In the genomic region with DNA sequence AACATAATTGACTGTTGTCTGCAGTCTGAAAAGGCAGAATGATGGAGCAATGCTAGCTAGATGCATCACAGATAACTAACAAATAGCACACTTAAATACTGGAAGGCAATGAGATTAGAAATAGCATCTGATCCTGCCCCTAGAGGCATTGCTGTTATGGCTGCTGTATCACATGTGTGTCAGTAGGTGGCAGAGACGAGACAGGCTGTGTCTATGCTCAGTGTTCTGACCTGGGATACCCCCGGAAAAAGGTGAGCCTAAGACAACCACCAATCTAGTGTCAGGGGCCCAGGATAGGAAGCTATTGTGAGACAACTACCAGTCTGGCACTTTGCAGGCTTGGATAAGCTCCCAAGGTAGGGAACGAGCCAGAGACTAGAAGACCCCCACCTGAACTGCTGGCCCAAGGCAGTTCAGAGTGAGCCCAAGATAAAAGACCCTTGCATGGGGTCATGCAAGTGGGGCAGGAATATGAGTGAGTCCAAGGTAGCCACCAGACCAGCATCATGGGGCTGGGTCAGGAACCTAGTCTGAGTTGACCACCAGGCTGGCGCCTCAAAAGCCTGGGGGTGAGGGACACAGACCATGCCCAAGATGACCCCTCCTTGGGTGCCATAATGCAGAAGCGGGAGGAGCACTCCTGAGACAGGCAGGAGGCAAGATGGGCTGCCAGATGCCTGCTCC, we compare ENCODE assay signal across 9 mouse cellular contexts. TPM values are rescaled to one million over a fixed set of nuclear protein-coding genes. Genes with fewer than 3 reads are reported as not detected.
DNase-seq lines count a peak whose midpoint lies in the region; ATAC-seq and TF ChIP-seq lines count a peak whose summit lies in the region.
"Had no signal": no experiment of that assay in that cellular context is flagged by ENCODE, and none has a peak within 500 bp of the region (broad histone marks: within the 10 kb centered on the region; RNA-seq: fewer than 3 reads in every experiment).

No protein-coding gene starts in this region.

- no peak for TF ChIP-seq POLR2A in bone marrow, adult 2 months (IDR thresholded peaks at IDR 0.05; ENCODE audit: borderline replicate concordance, control insufficient read depth, low read depth, low read length)

- H3K27ac ChIP-seq in midbrain, embryonic 12.5 days (replicated peaks) = no peak overlapping the region
- H3K27ac ChIP-seq in midbrain, embryonic 15.5 days = no peak overlapping the region
- no peak overlapping the region for H3K27ac ChIP-seq in bone marrow, adult 2 months (ENCODE audit: control insufficient read depth, insufficient read depth, low read depth, low read length, poor library complexity)
- H3K27ac ChIP-seq in lung, postnatal 0 days (ENCODE audit: low read length) = no peak overlapping the region

- WGBS in midbrain, embryonic 12.5 days = 69% methylated on average over 5 of the region's 5 CpGs
- 64% methylated on average over 5 of the region's 5 CpGs for WGBS in midbrain, embryonic 15.5 days
- 50% methylated on average over 5 of the region's 5 CpGs for WGBS in bone marrow, adult 2 months
- WGBS in lung, postnatal 0 days = 56% methylated on average over 5 of the region's 5 CpGs

- peak; percentile 12 to 30 for DNase-seq in cerebellum, postnatal 25 days
- DNase-seq in cerebellum, adult 11 months = no peak
- DNase-seq in lung, postnatal 0 days (ENCODE audit: low spot score) = peak; percentile 51
- DNase-seq in urinary bladder, postnatal 4 days (ENCODE audit: low spot score in 2 of 2) = no peak

- ATAC-seq in midbrain, embryonic 12.5 days (ENCODE audit: low FRiP score, low read depth) = peak; percentile 41; the same call in 1 of the 2 replicates
- ATAC-seq in midbrain, embryonic 15.5 days (replicated peaks) = no peak
- ATAC-seq in inflammation-experienced regulatory T-cells, adult 6 months = peak; percentile 61
- ATAC-seq in lung, postnatal 0 days = no peak

- peak; percentile 60 for TF ChIP-seq CTCF in bone marrow, adult 2 months (IDR thresholded peaks at IDR 0.05; ENCODE audit: control insufficient read depth, insufficient read depth, low read length)
- peak; percentile 91 for TF ChIP-seq CTCF in lung, postnatal 0 days (IDR thresholded peaks at IDR 0.05)

- H3K9me3 ChIP-seq in midbrain, embryonic 12.5 days = no peaks in the 10 kb centered on the region
- H3K9me3 ChIP-seq in midbrain, embryonic 15.5 days = no peaks in the 10 kb centered on the region
- H3K9me3 ChIP-seq in lung, postnatal 0 days (ENCODE audit: low read length) = no peaks in the 10 kb centered on the region

- H3K36me3 ChIP-seq in midbrain, embryonic 12.5 days = no peaks in the 10 kb centered on the region
- H3K36me3 ChIP-seq in midbrain, embryonic 15.5 days (replicated peaks) = no peaks in the 10 kb centered on the region
- H3K36me3 ChIP-seq in lung, postnatal 0 days (ENCODE audit: insufficient read depth, low read length) = no peaks in the 10 kb centered on the region

- H3K27me3 ChIP-seq in midbrain, embryonic 12.5 days = no peaks in the 10 kb centered on the region
- no peaks in the 10 kb centered on the region for H3K27me3 ChIP-seq in midbrain, embryonic 15.5 days (replicated peaks)
- H3K27me3 ChIP-seq in lung, postnatal 0 days (replicated peaks; ENCODE audit: insufficient read depth, low read length) = no peaks in the 10 kb centered on the region

- H3K4me2 ChIP-seq in midbrain, embryonic 12.5 days (replicated peaks) = no peak overlapping the region
- no peak overlapping the region for H3K4me2 ChIP-seq in midbrain, embryonic 15.5 days
- no peak overlapping the region for H3K4me2 ChIP-seq in lung, postnatal 0 days (replicated peaks; ENCODE audit: low read depth, low read length)

- no peak for TF ChIP-seq EP300 in lung, postnatal 0 days (IDR thresholded peaks at IDR 0.05)

- H3K4me3 ChIP-seq in midbrain, embryonic 12.5 days = no peak overlapping the region
- no peak overlapping the region for H3K4me3 ChIP-seq in midbrain, embryonic 15.5 days
- no peak overlapping the region for H3K4me3 ChIP-seq in bone marrow, adult 2 months (replicated peaks; ENCODE audit: control insufficient read depth, low read depth, low read length)
- no peak overlapping the region for H3K4me3 ChIP-seq in lung, postnatal 0 days (ENCODE audit: low read depth, low read length)

- 0 out of 2 replicates have a peak, but pooled peaks cover 8% of the 10 kb centered on the region for H3K4me1 ChIP-seq in midbrain, embryonic 12.5 days
- peaks cover 3% of the 10 kb centered on the region; the same call in 1 of the 2 replicates for H3K4me1 ChIP-seq in midbrain, embryonic 15.5 days
- H3K4me1 ChIP-seq in bone marrow, adult 2 months (ENCODE audit: control insufficient read depth, insufficient read depth, low read length) = no peaks in the 10 kb centered on the region
- no peaks in the 10 kb centered on the region for H3K4me1 ChIP-seq in lung, postnatal 0 days (ENCODE audit: insufficient read depth, low read depth, low read length)

- H3K9ac ChIP-seq in midbrain, embryonic 12.5 days (replicated peaks) = no peak overlapping the region
- no peak overlapping the region for H3K9ac ChIP-seq in midbrain, embryonic 15.5 days
- H3K9ac ChIP-seq in lung, postnatal 0 days (replicated peaks; ENCODE audit: low read depth) = no peak overlapping the region

RNA-seq across cellular contexts. Expression of a gene that starts 41.8 kb away (rescaled TPM):
- 18.9 and 19.5 TPM in 2 replicates for polyA plus RNA-seq in midbrain, embryonic 12.5 days (2016; fragmentation: Nextera tagmentation; extraction: Ambion mirVana)
- 21.1 and 22.7 TPM in 2 replicates for polyA plus RNA-seq in midbrain, embryonic 15.5 days (2015; fragmentation: Nextera tagmentation; extraction: Ambion mirVana)
- 13.3 and 22.8 TPM in 2 replicates for polyA plus RNA-seq in bone marrow, adult 2 months (2011; ENCODE audit: insufficient read depth, insufficient read length, low replicate concordance, missing spikeins)
- polyA plus RNA-seq in inflammation-experienced regulatory T-cells, adult 6 months (2017; shearing (Covaris generic)) = 10 to 100 TPM; 30.0 to 32.5 (median 31.7) TPM
- 27.5 and 29.1 TPM in 2 replicates for polyA plus RNA-seq in lung, postnatal 0 days (2015; fragmentation: Nextera tagmentation; extraction: Ambion mirVana)

RNA-seq across cellular contexts. Expression of a gene that starts 55.9 kb away (rescaled TPM):
- polyA plus RNA-seq in midbrain, embryonic 12.5 days (2016; fragmentation: Nextera tagmentation; extraction: Ambion mirVana) = not detected in 2 replicates
- polyA plus RNA-seq in midbrain, embryonic 15.5 days (2015; fragmentation: Nextera tagmentation; extraction: Ambion mirVana) = not detected in 2 replicates
- polyA plus RNA-seq in bone marrow, adult 2 months (2011; ENCODE audit: insufficient read depth, insufficient read length, low replicate concordance, missing spikeins) = not detected in 2 replicates
- polyA plus RNA-seq in inflammation-experienced regulatory T-cells, adult 6 months (2017; shearing (Covaris generic)) = not detected
- polyA plus RNA-seq in lung, postnatal 0 days (2015; fragmentation: Nextera tagmentation; extraction: Ambion mirVana) = not detected in 2 replicates
- polyA plus RNA-seq: stomach, embryonic 14.5 days had no signal

Comparison
In these comparisons a context has a peak if more than half of its experiments do, and no peak if none do; other contexts are left out.
1. DNase-seq: peak in cerebellum, postnatal 25 days (2 of 2) and lung, postnatal 0 days (single experiment); none in cerebellum, adult 11 months (single experiment) and urinary bladder, postnatal 4 days (0 of 2).
2. ATAC-seq: peak in midbrain, embryonic 12.5 days (single experiment) and inflammation-experienced regulatory T-cells, adult 6 months (single experiment); none in midbrain, embryonic 15.5 days (single experiment) and lung, postnatal 0 days (single experiment).